Mouse (Mus musculus): ENCODE measurements around the gene Gm28047.

- TF ChIP-seq POLR2A (IDR thresholded peaks at IDR 0.05; ENCODE audit: extremely low read depth, insufficient read depth, low read length), result no peak
- no peak for TF ChIP-seq CTCF (IDR thresholded peaks at IDR 0.05; ENCODE audit: low read depth, low read length)
Observed at GRCm38 (mm10) chr15:102547478-102547877, 77.4 kb downstream of the Gm28047 start.

All from liver, adult 2 months (tissue).